ENCODE assay signal across 19 mouse cellular contexts in genomic region chr4:97891611-97892010, GRCm38 (mm10).
DNase-seq lines count a peak whose midpoint lies in the region; ATAC-seq and TF ChIP-seq lines count a peak whose summit lies in the region.
"Had no signal": no experiment of that assay in that cellular context is flagged by ENCODE, and none has a peak within 500 bp of the region (broad histone marks: within the 10 kb centered on the region; RNA-seq: fewer than 3 reads in every experiment).

No protein-coding gene starts in this region.

- H3K9ac ChIP-seq in heart, postnatal 0 days (replicated peaks; ENCODE audit: low read depth, low read length) = no peak overlapping the region
- H3K9ac ChIP-seq: embryonic facial prominence, embryonic 13.5 days; forebrain, postnatal 0 days had no signal

- peak overlapping the region; percentile 17; the same call in 1 of the 2 replicates for H3K27ac ChIP-seq in heart, postnatal 0 days (ENCODE audit: low read depth)
- H3K27ac ChIP-seq: embryonic facial prominence, embryonic 13.5 days; gastrocnemius, adult 2 months; hindbrain, embryonic 10.5 days had no signal

- H3K27me3 ChIP-seq in heart, postnatal 0 days (ENCODE audit: control insufficient read depth, insufficient read depth, low read length) = no peaks in the 10 kb centered on the region
- no peaks in the 10 kb centered on the region for H3K27me3 ChIP-seq in megakaryocyte, embryonic 14.5 days (replicated peaks)
- H3K27me3 ChIP-seq in Patski = no peaks in the 10 kb centered on the region
- H3K27me3 ChIP-seq: embryonic facial prominence, embryonic 13.5 days had no signal

- 71% methylated on average over 1 of the region's 1 CpGs for WGBS in heart, postnatal 0 days

- CTCF ChIA-PET in Patski (lab: Charles Lee) = no interaction called here

- no peaks in the 10 kb centered on the region for H3K36me3 ChIP-seq in heart, postnatal 0 days (replicated peaks; ENCODE audit: control insufficient read depth, insufficient read depth, low read length)
- H3K36me3 ChIP-seq in megakaryocyte, embryonic 14.5 days (replicated peaks; ENCODE audit: low read length) = no peaks in the 10 kb centered on the region
- H3K36me3 ChIP-seq: embryonic facial prominence, embryonic 13.5 days had no signal

- H3K9me3 ChIP-seq in heart, postnatal 0 days (replicated peaks; ENCODE audit: control insufficient read depth, low read length) = no peaks in the 10 kb centered on the region
- no peaks in the 10 kb centered on the region for H3K9me3 ChIP-seq in megakaryocyte, embryonic 14.5 days
- H3K9me3 ChIP-seq: embryonic facial prominence, embryonic 13.5 days; hindbrain, embryonic 10.5 days had no signal

- POLR2A ChIA-PET in Patski (lab: Charles Lee) = interaction anchor here (0.9 kb wide), 1 partner anchor 44 kb away, joined by 3 read pairs; no protein-coding TSS in a partner anchor

- TF ChIP-seq EP300 in heart, postnatal 0 days (IDR thresholded peaks at IDR 0.05; ENCODE audit: low read depth) = no peak

- intact Hi-C loops in heart, postnatal 36 days (cut with DNase I) = no loop called here

- no peak for ATAC-seq in heart, postnatal 0 days (ENCODE audit: insufficient read depth, low read depth)
- ATAC-seq in megakaryocyte, adult 5-6 weeks (ENCODE audit: poor library complexity, severe bottlenecking) = no peak
- peak; percentile 82 for ATAC-seq in Patski
- ATAC-seq in inflammation-experienced regulatory T-cells, adult 6 months = no peak
- ATAC-seq: forebrain, postnatal 0 days; hindbrain, embryonic 16.5 days had no signal

- DNase-seq in heart, postnatal 0 days (ENCODE audit: low spot score) = no peak
- DNase-seq in heart, postnatal 36 days = no peak
- no peak for DNase-seq in Patski (ENCODE audit: low read depth, low spot score)
- DNase-seq: adrenal gland, adult 2 months; adrenal gland, postnatal 25 days; cerebellum, adult 18-20 months; cerebellum, adult 9-11 months; cerebellum, postnatal 36 days; forebrain, postnatal 0 days; gastrocnemius, adult 2 months; gastrocnemius, postnatal 25 days; heart, postnatal 14 days; kidney, adult 11 months had no signal

- no peak overlapping the region for H3K4me3 ChIP-seq in heart, postnatal 0 days (ENCODE audit: low read depth, low read length)
- H3K4me3 ChIP-seq in megakaryocyte, embryonic 14.5 days (replicated peaks) = peak overlapping the region; percentile 14
- H3K4me3 ChIP-seq: embryonic facial prominence, embryonic 13.5 days; gastrocnemius, adult 2 months; hindbrain, embryonic 10.5 days had no signal

- H3K4me2 ChIP-seq in heart, postnatal 0 days (ENCODE audit: low read depth, low read length) = no peak overlapping the region
- H3K4me2 ChIP-seq: embryonic facial prominence, embryonic 13.5 days had no signal

- in situ Hi-C loops in Patski (cut with MboI; ENCODE audit: low pct_unique_long_range_greater_than_20kb) = no loop called here

- no peak for TF ChIP-seq CTCF in heart, postnatal 0 days (IDR thresholded peaks at IDR 0.05; ENCODE audit: low read depth)
- no peak for TF ChIP-seq CTCF in Patski (IDR thresholded peaks at IDR 0.05)

- H3K4me1 ChIP-seq in heart, postnatal 0 days (ENCODE audit: control insufficient read depth, insufficient read depth) = peaks cover 24% of the 10 kb centered on the region
- H3K4me1 ChIP-seq in megakaryocyte, embryonic 14.5 days = peaks cover 50% of the 10 kb centered on the region
